Mouse (Mus musculus): ENCODE measurements around the gene Timm10. TPM values are rescaled to one million over a fixed set of nuclear protein-coding genes. Genes with fewer than 3 reads are reported as not detected.

Timm10 gene
- total and polyA plus RNA-seq, 2 experiments from 2014 or later = 57.3 to 91.7 TPM

GRCm38 (mm10) chr2:84865616-84866571, 39.1 kb downstream of the Timm10 start:
- H3K4me3 ChIP-seq (ENCODE audit: low read length) = peak overlapping the region; percentile 35
- ATAC-seq (peak; percentile 58), DNase-seq (ENCODE audit: low spot score) (peak; percentile 59)
- H3K36me3 ChIP-seq (ENCODE audit: insufficient read depth, low read length) = no peaks in the 10 kb centered on the region
- H3K4me2 ChIP-seq (ENCODE audit: low read depth, low read length) = peak overlapping the region; percentile 65
- no peaks in the 10 kb centered on the region for H3K9me3 ChIP-seq (ENCODE audit: low read length)
- TF ChIP-seq CTCF (IDR thresholded peaks at IDR 0.05; ENCODE audit: low read depth) = peak; percentile 71
- peaks cover 29% of the 10 kb centered on the region for H3K27me3 ChIP-seq (ENCODE audit: insufficient read depth, low read length)
- H3K4me1 ChIP-seq (ENCODE audit: insufficient read depth, low read length) = peaks cover 11% of the 10 kb centered on the region
- H3K9ac ChIP-seq (replicated peaks; ENCODE audit: low read length) = peak overlapping the region; percentile 35; the same call in 1 of the 2 replicates
- WGBS = under 1% methylated on average over 47 of the region's 47 CpGs
- no peak overlapping the region for H3K27ac ChIP-seq

GRCm38 (mm10) chr2:84868521-84868943, 41.7 kb downstream of the Timm10 start:
- Histone ChIP-seq H3K9ac (replicated peaks; ENCODE audit: low read length) (no peak overlapping the region), H3K4me3 (ENCODE audit: low read length) (no peak overlapping the region), H3K27ac (no peak overlapping the region), H3K36me3 (ENCODE audit: insufficient read depth, low read length) (no peaks in the 10 kb centered on the region), H3K9me3 (ENCODE audit: low read length) (no peaks in the 10 kb centered on the region), H3K27me3 (ENCODE audit: insufficient read depth, low read length) (peaks cover 49% of the 10 kb centered on the region), H3K4me1 (ENCODE audit: insufficient read depth, low read length) (peaks cover 11% of the 10 kb centered on the region), H3K4me2 (ENCODE audit: low read depth, low read length) (no peak overlapping the region)
- TF ChIP-seq CTCF (IDR thresholded peaks at IDR 0.05; ENCODE audit: low read depth) = peak; percentile 83
- whole genome bisulfite sequencing = 9% methylated on average over 5 of the region's 5 CpGs
- DNase-seq (ENCODE audit: low spot score) (peak; percentile 77), ATAC-seq (no peak)

GRCm38 (mm10) chr2:84868977-84869376, 42.2 kb downstream of the Timm10 start:
- H3K27ac ChIP-seq = no peak overlapping the region
- no peak for DNase-seq (ENCODE audit: low spot score)
- no peaks in the 10 kb centered on the region for H3K36me3 ChIP-seq (ENCODE audit: insufficient read depth, low read length)
- no peaks in the 10 kb centered on the region for H3K9me3 ChIP-seq (ENCODE audit: low read length)
- no peak overlapping the region for H3K4me3 ChIP-seq (ENCODE audit: low read length)
- no peak overlapping the region for H3K9ac ChIP-seq (replicated peaks; ENCODE audit: low read length)
- no peak overlapping the region for H3K4me2 ChIP-seq (ENCODE audit: low read depth, low read length)
- TF ChIP-seq CTCF (IDR thresholded peaks at IDR 0.05; ENCODE audit: low read depth) = no peak
- WGBS = 68% methylated on average over 2 of the region's 2 CpGs
- no peak for ATAC-seq
- H3K27me3 ChIP-seq (ENCODE audit: insufficient read depth, low read length) = peaks cover 51% of the 10 kb centered on the region
- peaks cover 11% of the 10 kb centered on the region for H3K4me1 ChIP-seq (ENCODE audit: insufficient read depth, low read length)

GRCm38 (mm10) chr2:84870623-84871160, 43.9 kb downstream of the Timm10 start:
- Histone ChIP-seq H3K4me1 (ENCODE audit: insufficient read depth, low read length) (peaks cover 9% of the 10 kb centered on the region), H3K9me3 (ENCODE audit: low read length) (no peaks in the 10 kb centered on the region), H3K4me2 (ENCODE audit: low read depth, low read length) (no peak overlapping the region), H3K36me3 (ENCODE audit: insufficient read depth, low read length) (no peaks in the 10 kb centered on the region), H3K4me3 (ENCODE audit: low read length) (no peak overlapping the region), H3K27me3 (ENCODE audit: insufficient read depth, low read length) (peaks cover 57% of the 10 kb centered on the region), H3K27ac (no peak overlapping the region), H3K9ac (replicated peaks; ENCODE audit: low read length) (no peak overlapping the region)
- ATAC-seq (no peak), DNase-seq (ENCODE audit: low spot score) (no peak)
- TF ChIP-seq CTCF (IDR thresholded peaks at IDR 0.05; ENCODE audit: low read depth) = peak; percentile 35; the same call in 1 of the 2 replicates
- WGBS = 73% methylated on average over 4 of the region's 4 CpGs

GRCm38 (mm10) chr2:84872105-84872716, 45.4 kb downstream of the Timm10 start:
- ATAC-seq (peak; percentile 68), DNase-seq (ENCODE audit: low spot score) (peak; percentile 56)
- Histone ChIP-seq H3K4me2 (ENCODE audit: low read depth, low read length) (peak overlapping the region; percentile 77), H3K27ac (no peak overlapping the region), H3K36me3 (ENCODE audit: insufficient read depth, low read length) (no peaks in the 10 kb centered on the region), H3K9ac (replicated peaks; ENCODE audit: low read length) (peak overlapping the region; percentile 52), H3K4me3 (ENCODE audit: low read length) (peak overlapping the region; percentile 53), H3K27me3 (ENCODE audit: insufficient read depth, low read length) (peaks cover 43% of the 10 kb centered on the region), H3K4me1 (ENCODE audit: insufficient read depth, low read length) (no peaks in the 10 kb centered on the region), H3K9me3 (ENCODE audit: low read length) (no peaks in the 10 kb centered on the region)
- 1% methylated on average over 68 of the region's 78 CpGs for WGBS
- TF ChIP-seq CTCF (IDR thresholded peaks at IDR 0.05; ENCODE audit: low read depth) = no peak

- Histone ChIP-seq H3K4me3 (ENCODE audit: low read length) (no peak overlapping the region), H3K27ac (no peak overlapping the region), H3K4me2 (ENCODE audit: low read depth, low read length) (no peak overlapping the region), H3K9me3 (ENCODE audit: low read length) (no peaks in the 10 kb centered on the region), H3K4me1 (ENCODE audit: insufficient read depth, low read length) (no peaks in the 10 kb centered on the region), H3K27me3 (ENCODE audit: insufficient read depth, low read length) (peaks cover 28% of the 10 kb centered on the region; the same call in 1 of the 2 replicates), H3K36me3 (ENCODE audit: insufficient read depth, low read length) (no peaks in the 10 kb centered on the region), H3K9ac (replicated peaks; ENCODE audit: low read length) (no peak overlapping the region)
- no peak for DNase-seq (ENCODE audit: low spot score)
- ATAC-seq = no peak
- TF ChIP-seq CTCF (IDR thresholded peaks at IDR 0.05; ENCODE audit: low read depth) = no peak
- 52% methylated on average over 6 of the region's 6 CpGs for WGBS
These were observed 49.0 kb downstream of the Timm10 start for GRCm38 (mm10) chr2:84875842-84876241.

Other genes starting within 250 kb of the Timm10 start
- 75.7 and 86.5 TPM in 2 replicates for gene Ctnnd1, start 176.2 kb upstream of the Timm10 start, total RNA-seq (2014; rRNA removed)
- gene Ctnnd1, start 176.2 kb upstream of the Timm10 start, polyA plus RNA-seq (2015; fragmentation: Nextera tagmentation; extraction: Ambion mirVana) = 12.7 and 15.8 TPM in 2 replicates
- gene Btbd18, start 167.9 kb upstream of the Timm10 start, total RNA-seq (2014; rRNA removed) = not detected in 2 replicates
- 0.50 and 0.68 TPM in 2 replicates for gene Btbd18, start 167.9 kb upstream of the Timm10 start, polyA plus RNA-seq (2015; fragmentation: Nextera tagmentation; extraction: Ambion mirVana)
- gene Selenoh, start 156.2 kb upstream of the Timm10 start, total RNA-seq (2014; rRNA removed) = 271 and 302 TPM in 2 replicates
- gene Selenoh, start 156.2 kb upstream of the Timm10 start, polyA plus RNA-seq (2015; fragmentation: Nextera tagmentation; extraction: Ambion mirVana) = 247 and 248 TPM in 2 replicates
- gene Gm28635, start 149.0 kb upstream of the Timm10 start, total RNA-seq (2014; rRNA removed) = not detected in 2 replicates
- gene Gm28635, start 149.0 kb upstream of the Timm10 start, polyA plus RNA-seq (2015; fragmentation: Nextera tagmentation; extraction: Ambion mirVana) = not detected in 2 replicates
- 31.4 and 31.6 TPM in 2 replicates for gene Med19, start 148.6 kb upstream of the Timm10 start, total RNA-seq (2014; rRNA removed)
- 47.4 and 47.5 TPM in 2 replicates for gene Med19, start 148.6 kb upstream of the Timm10 start, polyA plus RNA-seq (2015; fragmentation: Nextera tagmentation; extraction: Ambion mirVana)
- 133 and 150 TPM in 2 replicates for gene Tmx2, start 147.9 kb upstream of the Timm10 start, total RNA-seq (2014; rRNA removed)
- 342 and 347 TPM in 2 replicates for gene Tmx2, start 147.9 kb upstream of the Timm10 start, polyA plus RNA-seq (2015; fragmentation: Nextera tagmentation; extraction: Ambion mirVana)
- 38.2 and 41.3 TPM in 2 replicates for gene Zdhhc5, start 111.8 kb upstream of the Timm10 start, total RNA-seq (2014; rRNA removed)
- 14.6 and 16.8 TPM in 2 replicates for gene Zdhhc5, start 111.8 kb upstream of the Timm10 start, polyA plus RNA-seq (2015; fragmentation: Nextera tagmentation; extraction: Ambion mirVana)
- 6.3 and 14.3 TPM in 2 replicates for gene Clp1, start 99.6 kb upstream of the Timm10 start, total RNA-seq (2014; rRNA removed)
- gene Clp1, start 99.6 kb upstream of the Timm10 start, polyA plus RNA-seq (2015; fragmentation: Nextera tagmentation; extraction: Ambion mirVana) = 11.2 and 12.0 TPM in 2 replicates
- 10.0 and 16.8 TPM in 2 replicates for gene Ypel4, start 92.9 kb upstream of the Timm10 start, total RNA-seq (2014; rRNA removed)
- 12.3 and 13.1 TPM in 2 replicates for gene Ypel4, start 92.9 kb upstream of the Timm10 start, polyA plus RNA-seq (2015; fragmentation: Nextera tagmentation; extraction: Ambion mirVana)
- gene Gm19426, start 83.3 kb upstream of the Timm10 start, total RNA-seq (2014; rRNA removed) = 2.9 and 4.3 TPM in 2 replicates
- gene Gm19426, start 83.3 kb upstream of the Timm10 start, polyA plus RNA-seq (2015; fragmentation: Nextera tagmentation; extraction: Ambion mirVana) = 3.8 and 6.1 TPM in 2 replicates
- 28.5 and 36.5 TPM in 2 replicates for gene Serping1, start 51.6 kb upstream of the Timm10 start, total RNA-seq (2014; rRNA removed)
- 40.9 and 46.5 TPM in 2 replicates for gene Serping1, start 51.6 kb upstream of the Timm10 start, polyA plus RNA-seq (2015; fragmentation: Nextera tagmentation; extraction: Ambion mirVana)
- gene Ube2l6, start 28.2 kb upstream of the Timm10 start, total RNA-seq (2014; rRNA removed) = 12.8 and 22.6 TPM in 2 replicates
- gene Ube2l6, start 28.2 kb upstream of the Timm10 start, polyA plus RNA-seq (2015; fragmentation: Nextera tagmentation; extraction: Ambion mirVana) = 16.8 and 17.7 TPM in 2 replicates
- gene Smtnl1, start 4.3 kb upstream of the Timm10 start, total RNA-seq (2014; rRNA removed) = 0.75 TPM in 1 of 2 replicates, not detected in the other
- gene Smtnl1, start 4.3 kb upstream of the Timm10 start, polyA plus RNA-seq (2015; fragmentation: Nextera tagmentation; extraction: Ambion mirVana) = not detected in 2 replicates
- gene Slc43a1, start 11.9 kb downstream of the Timm10 start, total RNA-seq (2014; rRNA removed) = 5.8 and 9.3 TPM in 2 replicates
- 1.3 and 1.5 TPM in 2 replicates for gene Slc43a1, start 11.9 kb downstream of the Timm10 start, polyA plus RNA-seq (2015; fragmentation: Nextera tagmentation; extraction: Ambion mirVana)
- 10.1 and 12.2 TPM in 2 replicates for gene Rtn4rl2, start 59.7 kb downstream of the Timm10 start, total RNA-seq (2014; rRNA removed)
- gene Rtn4rl2, start 59.7 kb downstream of the Timm10 start, polyA plus RNA-seq (2015; fragmentation: Nextera tagmentation; extraction: Ambion mirVana) = 4.2 and 4.3 TPM in 2 replicates
- 4.9 and 9.7 TPM in 2 replicates for gene Slc43a3, start 109.6 kb downstream of the Timm10 start, total RNA-seq (2014; rRNA removed)
- gene Slc43a3, start 109.6 kb downstream of the Timm10 start, polyA plus RNA-seq (2015; fragmentation: Nextera tagmentation; extraction: Ambion mirVana) = 4.1 and 6.4 TPM in 2 replicates
- not detected in 2 replicates for gene Prg2, start 153.5 kb downstream of the Timm10 start, total RNA-seq (2014; rRNA removed)
- gene Prg2, start 153.5 kb downstream of the Timm10 start, polyA plus RNA-seq (2015; fragmentation: Nextera tagmentation; extraction: Ambion mirVana) = not detected in 2 replicates
- gene Prg3, start 161.2 kb downstream of the Timm10 start, total RNA-seq (2014; rRNA removed) = not detected in 2 replicates
- gene Prg3, start 161.2 kb downstream of the Timm10 start, polyA plus RNA-seq (2015; fragmentation: Nextera tagmentation; extraction: Ambion mirVana) = not detected in 2 replicates
- gene Ssrp1, start 210.2 kb downstream of the Timm10 start, total RNA-seq (2014; rRNA removed) = 178 and 196 TPM in 2 replicates
- gene Ssrp1, start 210.2 kb downstream of the Timm10 start, polyA plus RNA-seq (2015; fragmentation: Nextera tagmentation; extraction: Ambion mirVana) = 141 and 142 TPM in 2 replicates
- gene P2rx3, start 210.5 kb downstream of the Timm10 start, total RNA-seq (2014; rRNA removed) = 1.1 and 1.7 TPM in 2 replicates
- 2.6 and 3.3 TPM in 2 replicates for gene P2rx3, start 210.5 kb downstream of the Timm10 start, polyA plus RNA-seq (2015; fragmentation: Nextera tagmentation; extraction: Ambion mirVana)
- gene Tnks1bp1, start 221.0 kb downstream of the Timm10 start, total RNA-seq (2014; rRNA removed) = 70.0 and 113 TPM in 2 replicates
- gene Tnks1bp1, start 221.0 kb downstream of the Timm10 start, polyA plus RNA-seq (2015; fragmentation: Nextera tagmentation; extraction: Ambion mirVana) = 17.4 and 19.3 TPM in 2 replicates

All from hindbrain, postnatal 0 days (tissue).